Mouse (Mus musculus) forebrain, embryonic 13.5 days (tissue): Measurements from ENCODE around the gene Zfp354c. TPM values are rescaled to one million over a fixed set of nuclear protein-coding genes. Genes with fewer than 3 reads are reported as not detected.
A peak's percentile ranks its signal among the peaks of the same experiment; 100 is the strongest.

Source experiments
- ATAC-seq: fragments of 200-750 bp; cut with Nextera tagmentation; 2 replicates; pipeline ENCODE4 v1.8.0; 2017
- H3K27ac ChIP-seq: fragments of 300-500 bp; sonication (generic); 2 replicates; pipeline ENCODE4 v1.5.1; 2015; ENCODE audit warnings: inconsistent platforms, mild to moderate bottlenecking, moderate library complexity
- H3K27me3 ChIP-seq: fragments of 300-500 bp; sonication (generic); 2 replicates; pipeline ENCODE4 v1.6.1; 2015; ENCODE audit warnings: mild to moderate bottlenecking, inconsistent platforms
- H3K36me3 ChIP-seq: fragments of 300-500 bp; sonication (generic); 2 replicates; pipeline ENCODE4 v1.6.1; 2015; ENCODE audit warnings: mild to moderate bottlenecking, inconsistent platforms; ENCODE audit not compliant: poor library complexity, severe bottlenecking
- H3K4me1 ChIP-seq: fragments of 300-500 bp; sonication (generic); 2 replicates; pipeline ENCODE4 v1.6.1; 2015; ENCODE audit warnings: inconsistent platforms
- H3K4me2 ChIP-seq: fragments of 300-500 bp; sonication (generic); 2 replicates; pipeline ENCODE4 v1.6.1; 2015; ENCODE audit warnings: inconsistent platforms, mild to moderate bottlenecking, moderate library complexity
- H3K4me3 ChIP-seq: fragments of 300-500 bp; sonication (generic); 2 replicates; pipeline ENCODE4 v1.5.1; 2015; ENCODE audit warnings: mild to moderate bottlenecking, inconsistent platforms
- H3K9ac ChIP-seq: fragments of 300-500 bp; sonication (generic); 2 replicates; pipeline ENCODE4 v1.6.1; 2015; ENCODE audit warnings: mild to moderate bottlenecking, inconsistent platforms
- H3K9me3 ChIP-seq: fragments of 300-500 bp; sonication (generic); replicated peaks from 2 replicates; pipeline ENCODE4 v1.6.1; 2016; ENCODE audit warnings: inconsistent platforms
- WGBS: fragments of 180-500 bp; shearing (Covaris S2); methylation state at CpG from one replicate; pipeline ENCODE4 v1.1.7; 2015; 5-methylcytosine and 5-hydroxymethylcytosine counted together
- polyA plus RNA-seq: library from polyadenylated mRNA; unstranded; fragments of >200 nt; fragmentation: Nextera tagmentation; extraction: Ambion mirVana; gene quantifications from 2 replicates; pipeline ENCODE4 v1.2.1, GENCODE M21; 2015

Zfp354c gene
- polyA plus RNA-seq = 44.2 and 45.2 TPM in 2 replicates

DNA sequence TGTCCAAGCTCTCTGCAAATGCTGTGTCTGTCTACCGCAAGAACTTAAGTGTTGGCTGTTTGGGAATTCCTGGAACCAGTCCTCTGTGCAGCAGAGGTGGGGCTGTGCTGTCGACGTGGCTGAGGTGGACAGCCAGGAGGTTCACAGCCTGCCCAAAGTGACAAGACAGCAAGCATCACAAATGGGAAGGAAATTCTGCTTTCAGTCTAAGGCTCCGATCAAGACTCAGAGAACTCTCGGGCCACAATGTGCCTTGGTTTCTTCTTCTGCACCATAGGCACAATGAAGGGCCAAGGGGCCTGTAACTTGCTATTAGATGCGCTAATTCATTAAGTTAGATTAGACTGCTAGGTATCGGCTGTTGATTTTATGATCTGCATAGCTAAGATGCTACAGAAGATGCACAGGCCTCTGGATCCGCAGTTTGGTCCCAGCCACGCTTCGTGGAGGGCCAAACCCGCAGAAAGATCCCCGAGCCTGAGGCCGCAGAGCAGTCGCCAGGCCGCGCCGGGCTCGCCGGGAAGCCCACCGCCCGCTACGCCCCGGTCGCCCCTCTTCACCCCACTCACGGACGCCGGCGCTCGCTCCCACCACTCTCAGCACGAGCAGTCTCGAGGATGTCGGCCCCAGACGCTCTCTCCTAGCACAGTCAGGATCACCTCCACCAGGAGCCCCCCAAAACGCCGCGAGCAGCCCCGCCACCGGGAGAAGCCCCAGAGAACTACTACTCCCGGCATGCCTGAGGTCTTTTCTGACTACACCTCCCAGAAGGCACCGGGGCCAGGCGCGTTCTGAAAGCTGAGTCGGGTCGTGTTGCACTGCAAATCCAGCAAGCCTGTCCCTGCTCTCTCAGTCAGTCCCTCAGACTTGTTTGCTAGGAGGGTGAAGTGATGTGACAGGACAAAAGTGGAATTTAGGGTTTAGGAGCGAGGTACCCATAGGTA, at the start of gene Zfp354c:
TSS of gene Zfp354c (minus strand) at position 715 of the 944 bp plus-strand sequence.
- Histone ChIP-seq H3K4me1 (peaks cover 14% of the 10 kb centered on the region), H3K9me3 (no peaks in the 10 kb centered on the region), H3K27ac (peak within 1 kb of the TSS; percentile 61), H3K36me3 (peaks cover 35% of the 10 kb centered on the region), H3K9ac (peak within 1 kb of the TSS; percentile 92), H3K4me2 (peak within 1 kb of the TSS; percentile 87), H3K4me3 (peak within 1 kb of the TSS; percentile 82), H3K27me3 (no peaks in the 10 kb centered on the region)
- peak; percentile 98 for ATAC-seq
- under 1% methylated on average over 45 of the region's 45 CpGs for WGBS

DNA sequence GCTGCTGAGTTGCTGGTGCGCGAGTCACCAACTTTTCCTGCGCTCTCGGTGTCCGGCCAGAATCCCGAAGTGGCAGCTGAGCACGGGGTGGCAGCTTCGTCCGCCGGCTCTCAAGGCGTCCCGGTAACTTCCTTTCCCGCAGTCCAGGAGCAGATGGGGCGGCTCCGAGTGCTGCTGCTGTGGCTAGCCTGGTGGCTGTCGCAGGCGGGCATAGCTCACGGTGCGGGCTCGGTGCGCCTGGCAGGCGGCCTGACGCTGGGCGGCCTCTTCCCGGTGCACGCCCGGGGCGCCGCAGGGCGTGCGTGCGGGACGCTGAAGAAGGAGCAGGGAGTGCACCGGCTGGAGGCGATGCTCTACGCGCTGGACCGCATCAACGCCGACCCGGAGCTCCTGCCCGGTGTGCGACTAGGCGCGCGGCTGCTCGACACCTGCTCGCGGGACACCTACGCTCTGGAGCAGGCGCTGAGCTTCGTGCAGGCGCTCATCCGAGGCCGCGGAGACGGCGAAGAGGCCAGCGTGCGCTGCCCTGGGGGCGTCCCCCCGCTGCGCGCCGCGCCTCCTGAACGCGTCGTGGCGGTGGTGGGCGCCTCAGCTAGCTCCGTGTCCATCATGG, 23.6 kb upstream of the Zfp354c start:
- Histone ChIP-seq H3K36me3 (no peaks in the 10 kb centered on the region), H3K4me1 (peaks cover 13% of the 10 kb centered on the region), H3K9me3 (no peaks in the 10 kb centered on the region), H3K9ac (peak overlapping the region; percentile 54), H3K27ac (no peak overlapping the region), H3K4me2 (peak overlapping the region; percentile 88), H3K27me3 (peaks cover 64% of the 10 kb centered on the region), H3K4me3 (peak overlapping the region; percentile 47)
- no peak; the same call in 1 of the 2 replicates for ATAC-seq
- under 1% methylated on average over 57 of the region's 72 CpGs for WGBS

DNA sequence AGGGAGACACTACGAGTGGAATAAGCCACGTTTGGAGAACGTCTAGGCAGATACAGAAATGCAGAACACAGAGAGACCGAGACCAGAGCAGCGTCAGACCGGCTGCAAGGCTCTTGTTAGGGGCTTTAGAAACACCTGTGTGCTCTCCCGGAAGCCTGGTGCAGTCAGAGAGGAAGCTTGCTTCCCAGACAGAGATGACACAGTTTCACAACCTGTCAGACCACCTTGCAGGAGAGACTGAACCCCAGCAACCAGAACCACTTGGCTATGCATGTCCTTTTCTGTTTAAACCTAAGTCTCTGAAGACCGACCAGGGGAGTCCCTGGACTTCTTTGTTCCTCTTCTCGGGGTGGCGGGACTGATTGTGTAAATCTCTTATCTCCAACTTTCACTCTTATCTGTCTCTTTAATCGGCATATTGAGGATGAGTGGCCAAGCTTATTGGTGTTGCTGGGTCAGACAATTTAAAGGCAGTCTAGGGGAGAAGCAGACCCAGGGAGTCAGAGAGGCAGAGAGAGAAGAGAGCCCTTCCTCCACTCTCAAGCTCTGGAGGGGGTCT, 22.7 kb upstream of the Zfp354c start, which contains the start of gene Grm6:
TSS of gene Grm6 (plus strand) at position 509 of the 559 bp plus-strand sequence.
- no peak within 1 kb of the TSS for H3K27ac ChIP-seq
- H3K9ac ChIP-seq = peak within 1 kb of the TSS; percentile 54
- no peak for ATAC-seq
- H3K4me3 ChIP-seq = peak within 1 kb of the TSS; percentile 47
- H3K36me3 ChIP-seq = no peaks in the 10 kb centered on the region
- peak within 1 kb of the TSS; percentile 88 for H3K4me2 ChIP-seq
- WGBS = 2% methylated on average over 11 of the region's 11 CpGs
- H3K27me3 ChIP-seq = peaks cover 64% of the 10 kb centered on the region
- H3K9me3 ChIP-seq = no peaks in the 10 kb centered on the region
- H3K4me1 ChIP-seq = peaks cover 13% of the 10 kb centered on the region

DNA sequence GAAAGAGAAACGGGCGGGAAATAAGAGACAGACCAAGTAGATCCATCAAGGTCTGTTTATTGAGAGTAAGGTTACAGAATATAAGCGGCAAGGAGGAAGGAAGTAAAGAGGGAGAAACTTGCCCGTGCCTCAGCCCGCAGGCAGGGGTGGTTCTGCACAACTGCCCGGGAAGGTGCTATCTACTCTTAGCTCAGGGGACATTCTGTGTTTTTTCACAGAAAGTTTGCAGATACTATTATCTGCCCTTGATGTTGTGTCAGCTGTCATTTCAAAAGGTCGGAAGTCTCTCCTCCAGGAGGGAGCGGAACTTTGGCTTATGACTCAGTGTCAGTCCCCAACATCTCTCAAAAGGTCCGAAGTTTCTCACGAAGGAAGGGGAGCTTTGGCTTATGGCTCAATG, 21.8 kb upstream of the Zfp354c start:
- Histone ChIP-seq H3K4me3 (no peak overlapping the region), H3K9me3 (no peaks in the 10 kb centered on the region), H3K27me3 (peaks cover 64% of the 10 kb centered on the region), H3K9ac (no peak overlapping the region), H3K4me2 (no peak overlapping the region), H3K27ac (no peak overlapping the region), H3K36me3 (no peaks in the 10 kb centered on the region), H3K4me1 (peaks cover 13% of the 10 kb centered on the region)
- WGBS = 9% methylated on average over 10 of the region's 10 CpGs
- no peak for ATAC-seq

DNA sequence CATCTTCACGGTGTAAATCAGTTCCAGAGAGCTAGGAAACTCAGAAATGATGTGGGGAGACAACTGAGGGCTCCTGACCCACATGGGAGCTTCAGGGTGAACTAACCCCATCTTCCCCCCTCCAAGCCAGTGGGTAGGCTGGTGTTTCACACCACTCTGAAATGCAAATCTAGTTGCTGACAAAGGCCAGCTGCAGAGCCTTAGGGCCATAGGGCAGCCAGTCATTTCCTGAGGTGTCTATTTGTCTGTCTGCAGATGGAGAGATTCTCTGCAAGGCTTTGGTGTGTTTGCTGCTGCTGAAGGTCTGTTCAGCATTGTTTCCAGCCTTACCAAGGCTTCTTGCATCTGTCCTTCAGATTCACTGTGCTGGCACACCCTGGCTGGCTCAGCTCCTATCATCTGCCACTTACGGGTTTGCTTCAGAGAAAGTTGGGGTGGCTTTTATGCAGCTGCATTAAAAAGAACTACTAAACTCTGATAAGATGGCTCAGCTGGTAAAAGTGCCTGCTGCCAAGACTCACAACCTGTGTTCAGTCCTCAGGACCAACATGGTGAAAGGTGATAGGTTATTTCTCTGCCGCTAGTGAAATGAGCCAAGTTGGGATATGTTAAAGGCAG, 21.1 kb upstream of the Zfp354c start:
- no peaks in the 10 kb centered on the region for H3K36me3 ChIP-seq
- H3K27ac ChIP-seq = no peak overlapping the region
- H3K4me2 ChIP-seq = no peak overlapping the region
- ATAC-seq = no peak
- peaks cover 64% of the 10 kb centered on the region for H3K27me3 ChIP-seq
- H3K4me3 ChIP-seq = no peak overlapping the region
- WGBS = 48% methylated on average over 3 of the region's 3 CpGs
- no peaks in the 10 kb centered on the region for H3K9me3 ChIP-seq
- H3K9ac ChIP-seq = no peak overlapping the region
- H3K4me1 ChIP-seq = peaks cover 13% of the 10 kb centered on the region

DNA sequence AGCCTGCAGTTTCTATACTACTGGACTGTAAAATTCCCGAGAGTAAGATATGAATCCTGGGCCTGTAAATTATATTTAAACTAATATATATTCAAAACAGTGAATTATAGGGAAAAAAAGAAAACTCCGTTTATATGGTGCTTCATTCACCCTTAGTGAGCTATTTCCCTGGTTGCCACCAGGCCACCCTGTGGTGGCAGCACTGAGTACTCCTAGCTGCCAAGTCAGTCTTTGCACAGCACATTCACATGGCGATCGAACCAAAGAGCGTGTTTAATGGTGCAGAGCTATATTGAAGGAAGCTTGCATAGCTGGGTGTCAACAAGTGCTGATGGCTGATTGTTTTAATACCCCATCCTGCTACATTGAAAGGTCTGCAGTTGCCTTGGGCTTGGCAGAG, 19.5 kb upstream of the Zfp354c start:
- H3K4me3 ChIP-seq = no peak overlapping the region
- no peak overlapping the region for H3K27ac ChIP-seq
- H3K4me1 ChIP-seq = peaks cover 13% of the 10 kb centered on the region
- H3K27me3 ChIP-seq = peaks cover 53% of the 10 kb centered on the region
- H3K9ac ChIP-seq = no peak overlapping the region
- ATAC-seq = no peak
- WGBS = 58% methylated on average over 5 of the region's 5 CpGs
- no peaks in the 10 kb centered on the region for H3K9me3 ChIP-seq
- H3K4me2 ChIP-seq = no peak overlapping the region
- no peaks in the 10 kb centered on the region for H3K36me3 ChIP-seq

DNA sequence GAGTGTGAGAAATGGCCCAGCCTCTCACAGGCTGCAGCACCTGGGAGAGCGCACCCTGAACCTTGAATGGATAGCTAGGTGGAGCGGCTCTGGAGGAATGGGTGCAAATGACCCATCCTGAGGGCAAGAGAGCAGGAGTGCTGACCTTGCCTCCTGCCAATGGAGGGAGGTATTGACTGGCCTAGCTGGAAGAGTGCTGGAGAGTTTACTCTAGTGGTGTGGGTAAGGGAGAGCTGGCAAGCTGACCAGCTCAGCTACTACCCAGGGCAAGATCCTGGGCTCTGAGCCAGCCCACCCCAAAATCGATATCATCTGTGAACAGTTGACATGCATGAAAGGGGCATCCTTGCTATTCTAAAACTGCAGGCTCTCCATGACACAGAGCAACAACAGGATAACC, 18.4 kb upstream of the Zfp354c start:
- H3K27ac ChIP-seq = no peak overlapping the region
- H3K36me3 ChIP-seq = no peaks in the 10 kb centered on the region
- H3K27me3 ChIP-seq = peaks cover 42% of the 10 kb centered on the region
- no peak overlapping the region for H3K9ac ChIP-seq
- H3K4me1 ChIP-seq = peaks cover 6% of the 10 kb centered on the region
- no peaks in the 10 kb centered on the region for H3K9me3 ChIP-seq
- ATAC-seq = no peak
- no peak overlapping the region for H3K4me3 ChIP-seq
- WGBS = 95% methylated on average over 3 of the region's 3 CpGs
- H3K4me2 ChIP-seq = no peak overlapping the region

DNA sequence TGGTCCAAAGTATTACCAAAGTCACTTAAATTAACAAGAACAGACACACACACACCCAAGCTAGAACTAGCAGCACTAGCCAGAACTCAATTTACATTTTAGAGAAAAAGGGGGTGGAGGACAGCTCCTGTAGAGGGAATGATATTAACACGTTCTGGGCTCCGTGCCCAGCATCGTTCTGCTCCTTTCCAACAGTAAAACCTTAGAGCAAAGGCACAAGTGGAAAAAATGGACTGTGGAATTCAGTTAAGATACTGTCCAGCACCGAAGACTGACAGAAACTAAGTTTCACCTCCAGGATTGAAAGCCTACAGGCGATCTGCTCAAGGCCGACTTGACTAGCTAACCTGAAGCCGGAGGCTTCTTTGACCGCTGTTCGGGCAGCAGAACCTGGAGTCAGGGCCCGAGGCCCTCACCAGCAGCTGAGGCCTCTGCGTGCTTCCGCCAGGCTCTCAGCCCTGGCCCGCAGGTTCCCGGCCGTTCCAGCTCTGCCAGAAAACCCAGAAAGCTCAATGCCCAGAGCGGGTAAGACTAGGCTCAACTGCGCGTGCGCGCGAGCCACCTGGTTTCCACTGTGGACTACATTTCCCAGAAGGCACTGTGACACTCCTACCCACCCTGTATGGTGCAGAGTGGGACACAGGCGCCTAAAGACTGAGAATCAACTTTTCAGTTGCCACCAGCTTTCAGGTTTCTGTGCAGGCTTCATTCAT, 13.7 kb upstream of the Zfp354c start, which contains the start of gene Zfp879:
TSS of gene Zfp879 (minus strand) at position 530 of the 713 bp plus-strand sequence.
- peak; percentile 100 for ATAC-seq
- WGBS = 21% methylated on average over 22 of the region's 22 CpGs
- peak within 1 kb of the TSS; percentile 82 for H3K27ac ChIP-seq

DNA sequence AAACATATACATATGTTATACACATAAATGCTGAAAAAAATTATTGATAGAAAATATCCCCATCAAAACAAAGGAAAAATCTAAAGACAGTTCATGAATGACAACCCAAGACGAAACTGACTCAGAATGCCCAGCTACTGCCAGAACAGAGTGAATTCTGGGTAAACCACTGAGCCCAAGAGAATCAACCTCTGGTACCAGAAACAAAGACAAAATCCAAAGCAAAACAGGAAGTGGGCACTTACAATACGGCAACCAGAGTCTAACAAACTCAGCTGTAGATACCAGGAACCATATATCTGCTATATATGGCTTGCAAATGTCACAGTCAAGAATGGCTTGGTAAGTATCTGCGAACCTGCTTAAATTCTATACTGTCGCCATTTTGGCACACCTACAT, 8.2 kb upstream of the Zfp354c start:
- no peak overlapping the region for H3K27ac ChIP-seq
- H3K4me1 ChIP-seq = peaks cover 9% of the 10 kb centered on the region
- 93% methylated on average over 4 of the region's 4 CpGs for WGBS
- H3K36me3 ChIP-seq = peaks cover 22% of the 10 kb centered on the region
- H3K4me2 ChIP-seq = no peak overlapping the region
- H3K9ac ChIP-seq = no peak overlapping the region
- H3K9me3 ChIP-seq = peaks cover 10% of the 10 kb centered on the region
- no peak overlapping the region for H3K4me3 ChIP-seq
- H3K27me3 ChIP-seq = no peaks in the 10 kb centered on the region
- ATAC-seq = no peak

More for the DNA sequence above, 13.7 kb upstream of the Zfp354c start, which contains the start of gene Zfp879:
- H3K4me3 ChIP-seq = peak within 1 kb of the TSS; percentile 43
- 0 out of 2 replicates have a peak, but pooled peaks cover 3% of the 10 kb centered on the region for H3K27me3 ChIP-seq
- H3K9me3 ChIP-seq = no peaks in the 10 kb centered on the region
- H3K36me3 ChIP-seq = no peaks in the 10 kb centered on the region
- peak within 1 kb of the TSS; percentile 67 for H3K9ac ChIP-seq
- H3K4me2 ChIP-seq = peak within 1 kb of the TSS; percentile 63
- H3K4me1 ChIP-seq = peaks cover 13% of the 10 kb centered on the region

DNA sequence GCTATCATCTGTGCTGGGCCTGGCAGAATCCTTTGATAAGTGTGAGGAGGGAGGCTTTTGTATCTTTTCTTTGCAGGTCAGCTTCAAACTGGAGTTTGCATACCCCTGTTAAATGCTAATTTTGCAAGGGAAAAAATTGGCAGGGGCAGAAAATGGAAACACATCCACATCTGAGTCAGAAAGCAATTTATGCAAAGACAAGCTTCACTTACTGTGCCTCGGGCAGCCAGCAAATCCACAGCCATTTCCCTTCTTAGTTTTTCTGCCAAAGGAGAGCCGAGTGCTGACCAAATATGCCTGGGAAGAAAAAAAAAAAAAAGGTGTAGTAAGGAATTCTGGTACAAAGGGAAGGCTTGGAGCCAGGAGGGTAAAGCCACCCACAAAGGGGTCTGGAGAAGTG, 1.3 kb downstream of the Zfp354c start:
- 57% methylated on average over 2 of the region's 2 CpGs for WGBS
- no peaks in the 10 kb centered on the region for H3K27me3 ChIP-seq
- ATAC-seq = no peak
- H3K36me3 ChIP-seq = peaks cover 44% of the 10 kb centered on the region
- H3K4me1 ChIP-seq = peaks cover 14% of the 10 kb centered on the region
- peak overlapping the region; percentile 82 for H3K4me3 ChIP-seq
- peak overlapping the region; percentile 87 for H3K4me2 ChIP-seq
- H3K9me3 ChIP-seq = no peaks in the 10 kb centered on the region
- H3K9ac ChIP-seq = peak overlapping the region; percentile 92
- no peak overlapping the region for H3K27ac ChIP-seq

DNA sequence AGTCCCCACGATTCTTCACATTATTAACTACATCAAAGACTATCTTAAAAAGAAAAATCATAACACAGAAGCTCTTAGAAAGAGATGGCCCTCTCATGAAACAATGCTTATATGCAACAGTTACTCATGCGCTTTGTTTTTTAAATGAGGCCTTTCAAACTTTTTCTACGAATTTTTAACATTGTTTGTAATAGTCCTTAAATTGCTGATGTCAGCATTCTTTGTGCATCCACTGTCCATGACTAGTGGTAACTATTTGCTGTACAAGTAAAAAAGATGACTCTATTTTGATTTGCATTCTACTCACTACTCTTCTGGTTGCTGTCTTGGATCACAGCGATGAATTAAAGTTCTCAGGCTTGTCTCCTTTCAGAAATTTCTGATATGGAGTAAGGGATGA, 13.3 kb downstream of the Zfp354c start:
- Histone ChIP-seq H3K4me1 (no peaks in the 10 kb centered on the region), H3K4me3 (no peak overlapping the region), H3K36me3 (peaks cover 98% of the 10 kb centered on the region), H3K9me3 (peaks cover 62% of the 10 kb centered on the region), H3K27ac (no peak overlapping the region), H3K9ac (no peak overlapping the region), H3K27me3 (no peaks in the 10 kb centered on the region), H3K4me2 (no peak overlapping the region)
- 98% methylated on average over 4 of the region's 4 CpGs for WGBS
- ATAC-seq = no peak
